Mouse (Mus musculus) thymus, postnatal 4 days (tissue): ENCODE measurements at regions not wholly inside any gene's neighbourhood (a gene's known extent, or its start where the extent isn't known, plus 50 kb on each side); places are given as distances from the start of the nearest gene placed in this dataset.

ENCODE experiments used
- DNase-seq: peaks from one replicate; pipeline ENCODE4 v3.0.0; 2021

GRCm38 (mm10) chr15:68811041-68811440, 2310.3 kb upstream of the Lrrc6 start:
- DNase-seq = no peak

- DNase-seq = no peak
These were observed 2309.9 kb upstream of the Lrrc6 start for GRCm38 (mm10) chr15:68810593-68810992.

- no peak for DNase-seq
These were observed 2307.5 kb upstream of the Lrrc6 start for GRCm38 (mm10) chr15:68808175-68808574.

GRCm38 (mm10) chr15:68804254-68804653, 2303.5 kb upstream of the Lrrc6 start:
- no peak for DNase-seq

GRCm38 (mm10) chr15:68801763-68802162, 2301.1 kb upstream of the Lrrc6 start:
- no peak for DNase-seq

GRCm38 (mm10) chr15:68797406-68797805, 2296.7 kb upstream of the Lrrc6 start:
- no peak for DNase-seq

- no peak for DNase-seq
These were observed 2294.7 kb upstream of the Lrrc6 start for GRCm38 (mm10) chr15:68795239-68795960.

- DNase-seq = no peak
These were observed 2259.2 kb upstream of the Lrrc6 start for GRCm38 (mm10) chr15:68759948-68760347.

GRCm38 (mm10) chr15:68755255-68755654, 2254.5 kb upstream of the Lrrc6 start:
- DNase-seq = no peak

- no peak for DNase-seq
These were observed 2254.1 kb upstream of the Lrrc6 start for GRCm38 (mm10) chr15:68754834-68755233.

- DNase-seq = no peak
These were observed 2238.6 kb upstream of the Lrrc6 start for GRCm38 (mm10) chr15:68739344-68739743.

- no peak for DNase-seq
These were observed 2220.5 kb upstream of the Lrrc6 start for GRCm38 (mm10) chr15:68721250-68721649.

- no peak for DNase-seq
These were observed 2218.8 kb upstream of the Lrrc6 start for GRCm38 (mm10) chr15:68719486-68719885.

- no peak for DNase-seq
These were observed 2213.6 kb upstream of the Lrrc6 start for GRCm38 (mm10) chr15:68714337-68714736.

- DNase-seq = no peak
These were observed 2206.6 kb upstream of the Lrrc6 start for GRCm38 (mm10) chr15:68707306-68707705.

- DNase-seq = no peak
These were observed 2194.4 kb upstream of the Lrrc6 start for GRCm38 (mm10) chr15:68695041-68695650.

- DNase-seq = no peak
These were observed 2166.8 kb upstream of the Lrrc6 start for GRCm38 (mm10) chr15:68667462-68667861.

- no peak for DNase-seq
These were observed 2164.6 kb upstream of the Lrrc6 start for GRCm38 (mm10) chr15:68665331-68665730.

GRCm38 (mm10) chr15:68656722-68657121, 2156.0 kb upstream of the Lrrc6 start:
- no peak for DNase-seq

- DNase-seq = no peak
These were observed 2154.3 kb upstream of the Lrrc6 start for GRCm38 (mm10) chr15:68655046-68655445.

- DNase-seq = no peak
These were observed 2149.9 kb upstream of the Lrrc6 start for GRCm38 (mm10) chr15:68650609-68651008.

GRCm38 (mm10) chr15:68650033-68650432, 2149.3 kb upstream of the Lrrc6 start:
- no peak for DNase-seq

GRCm38 (mm10) chr15:68646865-68647264, 2146.2 kb upstream of the Lrrc6 start:
- no peak for DNase-seq

GRCm38 (mm10) chr15:68644862-68645261, 2144.2 kb upstream of the Lrrc6 start:
- no peak for DNase-seq

- no peak for DNase-seq
These were observed 2134.9 kb upstream of the Lrrc6 start for GRCm38 (mm10) chr15:68635633-68636032.
